Mouse (Mus musculus) liver, adult 2 months (tissue): ENCODE data around the gene Ssna1.

ENCODE experiments used
- CTCF ChIP-seq: fragments of 200-500 bp; IDR thresholded peaks from 2 replicates; pipeline ENCODE4 v1.5.1; 2011; ENCODE audit warnings: low read depth, low read length, control low read depth
- POLR2A ChIP-seq: fragments of 200-500 bp; IDR thresholded peaks from 2 replicates; pipeline ENCODE4 v1.6.1; 2011; ENCODE audit warnings: low read length, control low read depth; ENCODE audit not compliant: insufficient read depth; ENCODE audit errors: extremely low read depth

- TF ChIP-seq CTCF = no peak
- TF ChIP-seq POLR2A = no peak
These were observed 33.5 kb upstream of the Ssna1 start for GRCm38 (mm10) chr2:25305587-25306359.
